Mouse (Mus musculus): ENCODE measurements around the gene Rgs12. TPM values are rescaled to one million over a fixed set of nuclear protein-coding genes. Genes with fewer than 3 reads are reported as not detected.

The Rgs12 gene
- polyA plus RNA-seq, 1 experiment from 2014 or later, result 44.3 TPM

- no peaks in the 10 kb centered on the region for H3K27me3 ChIP-seq (ENCODE audit: control insufficient read depth, insufficient read depth, low read length)
- peaks cover 3% of the 10 kb centered on the region for H3K36me3 ChIP-seq (ENCODE audit: control insufficient read depth, insufficient read depth, low read length)
- H3K4me3 ChIP-seq (replicated peaks; ENCODE audit: low read depth, low read length), result no peak overlapping the region
- H3K27ac ChIP-seq (replicated peaks; ENCODE audit: low read depth, low read length), result no peak overlapping the region
- H3K9me3 ChIP-seq (ENCODE audit: control insufficient read depth, low read length), result no peaks in the 10 kb centered on the region
- H3K9ac ChIP-seq (replicated peaks; ENCODE audit: low read length), result no peak overlapping the region
- DNase-seq, result no peak
- H3K4me1 ChIP-seq (ENCODE audit: control insufficient read depth, insufficient read depth, low read length), result no peaks in the 10 kb centered on the region
- whole genome bisulfite sequencing, result 81% methylated on average over 3 of the region's 3 CpGs
- H3K4me2 ChIP-seq (ENCODE audit: low read length), result no peak overlapping the region
- no peak for ATAC-seq (ENCODE audit: low FRiP score, low TSS enrichment)
Observed at GRCm38 (mm10) chr5:35001144-35001543, 51.9 kb downstream of the Rgs12 start.

GRCm38 (mm10) chr5:35003611-35004162 lies 54.4 kb downstream of the Rgs12 start:
- WGBS, result 81% methylated on average over 7 of the region's 7 CpGs
- ATAC-seq (ENCODE audit: low FRiP score, low TSS enrichment), result no peak
- no peak overlapping the region for H3K4me2 ChIP-seq (ENCODE audit: low read length)
- H3K27ac ChIP-seq (replicated peaks; ENCODE audit: low read depth, low read length), result no peak overlapping the region
- H3K27me3 ChIP-seq (ENCODE audit: control insufficient read depth, insufficient read depth, low read length), result no peaks in the 10 kb centered on the region
- no peaks in the 10 kb centered on the region for H3K4me1 ChIP-seq (ENCODE audit: control insufficient read depth, insufficient read depth, low read length)
- DNase-seq, result no peak
- no peak overlapping the region for H3K4me3 ChIP-seq (replicated peaks; ENCODE audit: low read depth, low read length)
- no peak overlapping the region; the same call in 1 of the 2 replicates for H3K9ac ChIP-seq (replicated peaks; ENCODE audit: low read length)
- peaks cover 6% of the 10 kb centered on the region; the same call in 1 of the 2 replicates for H3K36me3 ChIP-seq (ENCODE audit: control insufficient read depth, insufficient read depth, low read length)
- H3K9me3 ChIP-seq (ENCODE audit: control insufficient read depth, low read length), result no peaks in the 10 kb centered on the region

- ATAC-seq (ENCODE audit: low FRiP score, low TSS enrichment) (no peak), DNase-seq (no peak)
- Histone ChIP-seq H3K27me3 (ENCODE audit: control insufficient read depth, insufficient read depth, low read length) (no peaks in the 10 kb centered on the region), H3K4me2 (ENCODE audit: low read length) (no peak overlapping the region), H3K4me1 (ENCODE audit: control insufficient read depth, insufficient read depth, low read length) (no peaks in the 10 kb centered on the region), H3K4me3 (replicated peaks; ENCODE audit: low read depth, low read length) (no peak overlapping the region), H3K9me3 (ENCODE audit: control insufficient read depth, low read length) (no peaks in the 10 kb centered on the region), H3K27ac (replicated peaks; ENCODE audit: low read depth, low read length) (no peak overlapping the region), H3K9ac (replicated peaks; ENCODE audit: low read length) (no peak overlapping the region), H3K36me3 (ENCODE audit: control insufficient read depth, insufficient read depth, low read length) (peaks cover 6% of the 10 kb centered on the region; the same call in 1 of the 2 replicates)
- WGBS, result 98% methylated on average over 2 of the region's 2 CpGs
Observed at GRCm38 (mm10) chr5:35004769-35005168, 55.5 kb downstream of the Rgs12 start.

GRCm38 (mm10) chr5:35005659-35006058 lies 56.4 kb downstream of the Rgs12 start:
- Histone ChIP-seq H3K4me2 (ENCODE audit: low read length) (no peak overlapping the region), H3K27me3 (ENCODE audit: control insufficient read depth, insufficient read depth, low read length) (no peaks in the 10 kb centered on the region), H3K4me1 (ENCODE audit: control insufficient read depth, insufficient read depth, low read length) (no peaks in the 10 kb centered on the region), H3K9me3 (ENCODE audit: control insufficient read depth, low read length) (no peaks in the 10 kb centered on the region), H3K36me3 (ENCODE audit: control insufficient read depth, insufficient read depth, low read length) (0 out of 2 replicates have a peak, but pooled peaks cover 3% of the 10 kb centered on the region), H3K9ac (replicated peaks; ENCODE audit: low read length) (no peak overlapping the region), H3K4me3 (replicated peaks; ENCODE audit: low read depth, low read length) (no peak overlapping the region), H3K27ac (replicated peaks; ENCODE audit: low read depth, low read length) (no peak overlapping the region)
- ATAC-seq (ENCODE audit: low FRiP score, low TSS enrichment), result no peak
- WGBS, result 96% methylated on average over 3 of the region's 3 CpGs
- DNase-seq, result no peak

- H3K9me3 ChIP-seq (ENCODE audit: control insufficient read depth, low read length), result no peaks in the 10 kb centered on the region
- no peak overlapping the region for H3K27ac ChIP-seq (replicated peaks; ENCODE audit: low read depth, low read length)
- no peak for ATAC-seq (ENCODE audit: low FRiP score, low TSS enrichment)
- H3K9ac ChIP-seq (replicated peaks; ENCODE audit: low read length), result no peak overlapping the region
- DNase-seq, result no peak
- H3K4me3 ChIP-seq (replicated peaks; ENCODE audit: low read depth, low read length), result no peak overlapping the region
- H3K4me1 ChIP-seq (ENCODE audit: control insufficient read depth, insufficient read depth, low read length), result no peaks in the 10 kb centered on the region
- no peaks in the 10 kb centered on the region for H3K27me3 ChIP-seq (ENCODE audit: control insufficient read depth, insufficient read depth, low read length)
- WGBS, result 90% methylated on average over 2 of the region's 2 CpGs
- 0 out of 2 replicates have a peak, but pooled peaks cover 3% of the 10 kb centered on the region for H3K36me3 ChIP-seq (ENCODE audit: control insufficient read depth, insufficient read depth, low read length)
- no peak overlapping the region for H3K4me2 ChIP-seq (ENCODE audit: low read length)
Observed at GRCm38 (mm10) chr5:35006599-35006998, 57.4 kb downstream of the Rgs12 start.

GRCm38 (mm10) chr5:35009163-35009562 lies 59.9 kb downstream of the Rgs12 start:
- Histone ChIP-seq H3K9me3 (ENCODE audit: control insufficient read depth, low read length) (no peaks in the 10 kb centered on the region), H3K4me1 (ENCODE audit: control insufficient read depth, insufficient read depth, low read length) (peaks cover 9% of the 10 kb centered on the region), H3K9ac (replicated peaks; ENCODE audit: low read length) (no peak overlapping the region), H3K4me2 (ENCODE audit: low read length) (no peak overlapping the region), H3K27ac (replicated peaks; ENCODE audit: low read depth, low read length) (no peak overlapping the region), H3K27me3 (ENCODE audit: control insufficient read depth, insufficient read depth, low read length) (no peaks in the 10 kb centered on the region), H3K36me3 (ENCODE audit: control insufficient read depth, insufficient read depth, low read length) (0 out of 2 replicates have a peak, but pooled peaks cover 3% of the 10 kb centered on the region), H3K4me3 (replicated peaks; ENCODE audit: low read depth, low read length) (no peak overlapping the region)
- no peak for ATAC-seq (ENCODE audit: low FRiP score, low TSS enrichment)
- no peak for DNase-seq
- 94% methylated on average over 4 of the region's 4 CpGs for WGBS

GRCm38 (mm10) chr5:35010656-35011055 lies 61.4 kb downstream of the Rgs12 start:
- H3K4me2 ChIP-seq (ENCODE audit: low read length), result no peak overlapping the region
- H3K27me3 ChIP-seq (ENCODE audit: control insufficient read depth, insufficient read depth, low read length), result no peaks in the 10 kb centered on the region
- H3K36me3 ChIP-seq (ENCODE audit: control insufficient read depth, insufficient read depth, low read length), result 0 out of 2 replicates have a peak, but pooled peaks cover 3% of the 10 kb centered on the region
- H3K4me1 ChIP-seq (ENCODE audit: control insufficient read depth, insufficient read depth, low read length), result peaks cover 18% of the 10 kb centered on the region
- no peaks in the 10 kb centered on the region for H3K9me3 ChIP-seq (ENCODE audit: control insufficient read depth, low read length)
- H3K4me3 ChIP-seq (replicated peaks; ENCODE audit: low read depth, low read length), result no peak overlapping the region
- WGBS, result 79% methylated on average over 5 of the region's 5 CpGs
- no peak overlapping the region for H3K9ac ChIP-seq (replicated peaks; ENCODE audit: low read length)
- DNase-seq (no peak), ATAC-seq (ENCODE audit: low FRiP score, low TSS enrichment) (no peak)
- H3K27ac ChIP-seq (replicated peaks; ENCODE audit: low read depth, low read length), result no peak overlapping the region

GRCm38 (mm10) chr5:35011156-35011923 lies 62.1 kb downstream of the Rgs12 start:
- Histone ChIP-seq H3K27me3 (ENCODE audit: control insufficient read depth, insufficient read depth, low read length) (no peaks in the 10 kb centered on the region), H3K4me1 (ENCODE audit: control insufficient read depth, insufficient read depth, low read length) (peaks cover 18% of the 10 kb centered on the region), H3K27ac (replicated peaks; ENCODE audit: low read depth, low read length) (no peak overlapping the region), H3K9me3 (ENCODE audit: control insufficient read depth, low read length) (no peaks in the 10 kb centered on the region), H3K36me3 (ENCODE audit: control insufficient read depth, insufficient read depth, low read length) (0 out of 2 replicates have a peak, but pooled peaks cover 3% of the 10 kb centered on the region), H3K4me2 (ENCODE audit: low read length) (no peak overlapping the region), H3K9ac (replicated peaks; ENCODE audit: low read length) (no peak overlapping the region), H3K4me3 (replicated peaks; ENCODE audit: low read depth, low read length) (no peak overlapping the region)
- no peak for ATAC-seq (ENCODE audit: low FRiP score, low TSS enrichment)
- DNase-seq, result no peak
- 85% methylated on average over 6 of the region's 6 CpGs for WGBS

GRCm38 (mm10) chr5:35014036-35014435 lies 64.8 kb downstream of the Rgs12 start:
- H3K4me2 ChIP-seq (ENCODE audit: low read length), result no peak overlapping the region
- H3K9ac ChIP-seq (replicated peaks; ENCODE audit: low read length), result 0 out of 2 replicates have a peak overlapping the region, but pooled peaks have one; percentile 16
- DNase-seq (peak; percentile 69), ATAC-seq (ENCODE audit: low FRiP score, low TSS enrichment) (peak; percentile 62; the same call in 1 of the 2 replicates)
- no peaks in the 10 kb centered on the region for H3K27me3 ChIP-seq (ENCODE audit: control insufficient read depth, insufficient read depth, low read length)
- H3K36me3 ChIP-seq (ENCODE audit: control insufficient read depth, insufficient read depth, low read length), result no peaks in the 10 kb centered on the region
- peaks cover 18% of the 10 kb centered on the region for H3K4me1 ChIP-seq (ENCODE audit: control insufficient read depth, insufficient read depth, low read length)
- H3K9me3 ChIP-seq (ENCODE audit: control insufficient read depth, low read length), result no peaks in the 10 kb centered on the region
- H3K4me3 ChIP-seq (replicated peaks; ENCODE audit: low read depth, low read length), result no peak overlapping the region
- 20% methylated on average over 6 of the region's 6 CpGs for WGBS
- H3K27ac ChIP-seq (replicated peaks; ENCODE audit: low read depth, low read length), result peak overlapping the region; percentile 79
